Mouse (Mus musculus) lung, postnatal 0 days (tissue): Measurements from ENCODE around the gene Mgat1. TPM values are rescaled to one million over a fixed set of nuclear protein-coding genes. Genes with fewer than 3 reads are reported as not detected.

ENCODE experiments used
- ATAC-seq: fragments of 200-750 bp; cut with Nextera tagmentation; 2 replicates; pipeline ENCODE4 v1.8.0; 2017; ENCODE audit warnings: moderate library complexity
- DNase-seq: peaks from one replicate; pipeline ENCODE4 v3.0.0-alpha.2; 2016; ENCODE audit warnings: low spot score
- H3K27ac ChIP-seq: fragments of 300-500 bp; sonication (generic); 2 replicates; pipeline ENCODE4 v1.5.1; 2014; ENCODE audit warnings: antibody characterized with exemption, mild to moderate bottlenecking, low read length, mixed read lengths
- H3K27me3 ChIP-seq: fragments of 300-500 bp; sonication (generic); replicated peaks from 2 replicates; pipeline ENCODE4 v1.6.1; 2014; ENCODE audit warnings: low read length, mixed read lengths; ENCODE audit not compliant: insufficient read depth
- H3K36me3 ChIP-seq: fragments of 300-500 bp; sonication (generic); 2 replicates; pipeline ENCODE4 v1.6.1; 2014; ENCODE audit warnings: low read length, mixed read lengths; ENCODE audit not compliant: insufficient read depth
- H3K4me1 ChIP-seq: fragments of 300-500 bp; sonication (generic); 2 replicates; pipeline ENCODE4 v1.6.1; 2014; ENCODE audit warnings: antibody characterized with exemption, low read depth, low read length, mixed read lengths; ENCODE audit not compliant: insufficient read depth
- H3K4me2 ChIP-seq: fragments of 300-500 bp; sonication (generic); replicated peaks from 2 replicates; pipeline ENCODE4 v1.6.1; 2014; ENCODE audit warnings: low read depth, mild to moderate bottlenecking, low read length, moderate library complexity, mixed read lengths
- H3K4me3 ChIP-seq: fragments of 300-500 bp; sonication (generic); 2 replicates; pipeline ENCODE4 v1.5.1; 2014; ENCODE audit warnings: low read depth, low read length
- H3K9ac ChIP-seq: fragments of 300-500 bp; sonication (generic); replicated peaks from 2 replicates; pipeline ENCODE4 v1.6.1; 2014; ENCODE audit warnings: low read depth, mild to moderate bottlenecking
- H3K9me3 ChIP-seq: fragments of 300-500 bp; sonication (generic); 2 replicates; pipeline ENCODE4 v1.6.1; 2016; ENCODE audit warnings: low read length, mixed read lengths
- CTCF ChIP-seq: IDR thresholded peaks from 2 replicates; pipeline ENCODE4 v1.5.1; 2016; ENCODE audit warnings: antibody characterized with exemption, mild to moderate bottlenecking
- EP300 ChIP-seq: IDR thresholded peaks from 2 replicates; pipeline ENCODE4 v1.6.1; 2016; ENCODE audit warnings: antibody characterized with exemption, mild to moderate bottlenecking, control low read depth
- WGBS: fragments of 180-500 bp; shearing (Covaris S2); extraction: QIAGEN DNeasy Blood & Tissue Kit; methylation state at CpG from one replicate; pipeline ENCODE4 v1.1.7; 2014; 5-methylcytosine and 5-hydroxymethylcytosine counted together
- polyA plus RNA-seq: library from polyadenylated mRNA; unstranded; fragments of >200 nt; fragmentation: Nextera tagmentation; extraction: Ambion mirVana; gene quantifications from 2 replicates; pipeline ENCODE4 v1.2.1, GENCODE M21; 2015

Mgat1 gene
- polyA plus RNA-seq, 1 experiment from 2014 or later = 90.2 TPM

- H3K27ac ChIP-seq = no peak overlapping the region
These were observed 30.5 kb upstream of the Mgat1 start for GRCm38 (mm10) chr11:49213505-49213904.

DNA sequence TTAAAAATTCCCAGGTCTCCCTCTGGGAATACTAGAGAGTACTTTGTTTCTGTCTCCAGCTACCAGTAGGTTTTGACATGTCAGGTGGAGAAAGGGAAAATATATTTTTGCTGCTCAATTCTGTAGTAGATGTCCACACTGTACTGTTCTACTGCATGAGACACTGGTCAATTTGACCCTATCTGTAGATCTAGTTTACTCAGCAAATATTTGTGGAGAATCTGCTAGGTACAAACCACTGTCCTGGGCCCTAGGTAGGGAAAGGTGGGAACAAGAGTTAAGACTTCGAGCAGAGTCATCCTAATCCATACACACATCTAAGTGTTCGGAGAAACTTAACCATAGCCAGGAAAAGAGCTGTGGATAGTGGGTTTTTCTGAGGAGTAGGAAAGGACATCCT, 24.7 kb upstream of the Mgat1 start:
- Histone ChIP-seq H3K4me2 (no peak overlapping the region), H3K4me3 (no peak overlapping the region), H3K27ac (no peak overlapping the region), H3K27me3 (no peaks in the 10 kb centered on the region), H3K36me3 (peaks cover 28% of the 10 kb centered on the region), H3K9ac (no peak overlapping the region), H3K9me3 (no peaks in the 10 kb centered on the region), H3K4me1 (no peaks in the 10 kb centered on the region)
- ATAC-seq (no peak), DNase-seq (no peak)
- 91% methylated on average over 2 of the region's 2 CpGs for WGBS
- no peak for TF ChIP-seq EP300
- no peak for TF ChIP-seq CTCF

More at GRCm38 (mm10) chr11:49213505-49213904, 30.5 kb upstream of the Mgat1 start:
- H3K36me3 ChIP-seq = peaks cover 29% of the 10 kb centered on the region
- no peak for DNase-seq
- TF ChIP-seq EP300 (no peak), CTCF (no peak)
- 100% methylated on average over 1 of the region's 1 CpGs for WGBS
- H3K9ac ChIP-seq = no peak overlapping the region
- H3K27me3 ChIP-seq = no peaks in the 10 kb centered on the region
- H3K4me1 ChIP-seq = no peaks in the 10 kb centered on the region
- H3K9me3 ChIP-seq = no peaks in the 10 kb centered on the region
- ATAC-seq = no peak
- H3K4me2 ChIP-seq = no peak overlapping the region
- H3K4me3 ChIP-seq = no peak overlapping the region

GRCm38 (mm10) chr11:49224455-49224854, 19.5 kb upstream of the Mgat1 start:
- H3K4me2 ChIP-seq = no peak overlapping the region
- H3K36me3 ChIP-seq = no peaks in the 10 kb centered on the region
- no peaks in the 10 kb centered on the region for H3K27me3 ChIP-seq
- no peak overlapping the region for H3K4me3 ChIP-seq
- no peak for TF ChIP-seq CTCF
- no peak for TF ChIP-seq EP300
- 76% methylated on average over 1 of the region's 1 CpGs for WGBS
- no peaks in the 10 kb centered on the region for H3K4me1 ChIP-seq
- no peak overlapping the region for H3K9ac ChIP-seq
- no peaks in the 10 kb centered on the region for H3K9me3 ChIP-seq
- no peak for ATAC-seq
- no peak overlapping the region for H3K27ac ChIP-seq
- no peak for DNase-seq

DNA sequence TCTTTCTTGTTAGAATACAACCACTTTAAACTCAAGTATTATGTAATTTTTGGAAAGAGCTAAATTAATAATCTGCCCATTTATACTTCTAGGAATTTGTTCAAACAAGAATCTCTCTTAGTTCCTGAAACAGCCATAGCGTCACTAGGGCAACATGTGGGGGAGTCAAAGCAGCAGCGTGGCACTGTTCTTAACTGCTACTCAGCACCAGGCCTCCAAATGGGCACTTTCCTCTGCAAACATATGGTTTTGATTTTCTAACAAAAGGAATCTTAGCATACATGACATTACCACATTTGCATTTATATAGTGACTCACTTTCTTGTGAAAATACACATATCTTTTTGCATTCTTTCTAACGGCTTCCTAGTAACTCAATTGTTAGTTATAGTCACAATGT, 11.2 kb upstream of the Mgat1 start:
- Histone ChIP-seq H3K27me3 (no peaks in the 10 kb centered on the region), H3K36me3 (no peaks in the 10 kb centered on the region), H3K9ac (no peak overlapping the region), H3K27ac (no peak overlapping the region), H3K4me1 (no peaks in the 10 kb centered on the region), H3K9me3 (no peaks in the 10 kb centered on the region), H3K4me3 (no peak overlapping the region), H3K4me2 (no peak overlapping the region)
- DNase-seq (peak; percentile 27), ATAC-seq (no peak)
- 63% methylated on average over 3 of the region's 3 CpGs for WGBS
- TF ChIP-seq EP300 = no peak
- TF ChIP-seq CTCF = no peak

- Histone ChIP-seq H3K4me3 (no peak overlapping the region), H3K4me1 (no peaks in the 10 kb centered on the region), H3K36me3 (no peaks in the 10 kb centered on the region), H3K27me3 (no peaks in the 10 kb centered on the region), H3K27ac (no peak overlapping the region), H3K9ac (no peak overlapping the region), H3K9me3 (no peaks in the 10 kb centered on the region), H3K4me2 (no peak overlapping the region)
- DNase-seq = no peak
- no peak for ATAC-seq
- whole genome bisulfite sequencing = 55% methylated on average over 3 of the region's 3 CpGs
- TF ChIP-seq EP300 (no peak), CTCF (no peak)
These were observed 8.4 kb upstream of the Mgat1 start for GRCm38 (mm10) chr11:49235459-49236207.

DNA sequence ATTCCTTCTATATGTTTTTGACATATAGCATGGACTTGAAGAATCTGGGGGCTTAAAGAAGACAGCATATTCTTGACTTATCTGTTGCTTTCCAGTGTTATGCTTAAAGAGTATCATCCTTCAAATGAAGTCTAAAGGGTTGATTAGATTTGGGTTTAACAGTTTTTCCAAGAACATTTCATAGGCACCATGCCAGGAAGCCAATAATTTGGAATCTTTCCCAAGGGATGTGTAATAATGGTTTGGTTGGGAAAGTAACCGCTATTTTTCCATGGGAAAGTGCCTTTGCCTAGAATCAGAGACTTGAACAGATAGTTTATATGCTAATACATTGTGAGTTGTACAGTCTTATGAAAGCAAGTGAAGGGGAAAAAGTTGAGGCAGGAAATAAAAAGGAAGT, 7.1 kb upstream of the Mgat1 start:
- Histone ChIP-seq H3K4me1 (no peaks in the 10 kb centered on the region), H3K9me3 (no peaks in the 10 kb centered on the region), H3K36me3 (no peaks in the 10 kb centered on the region), H3K4me2 (no peak overlapping the region), H3K9ac (no peak overlapping the region), H3K4me3 (no peak overlapping the region), H3K27ac (no peak overlapping the region), H3K27me3 (no peaks in the 10 kb centered on the region)
- WGBS = 55% methylated on average over 1 of the region's 1 CpGs
- ATAC-seq = no peak
- TF ChIP-seq CTCF = no peak
- DNase-seq = no peak
